Mouse (Mus musculus): ENCODE results near the gene 1700017B05Rik. TPM values are rescaled to one million over a fixed set of nuclear protein-coding genes. Genes with fewer than 3 reads are reported as not detected.
"Not testable (repeated sequence)": the region's sequence is repeated elsewhere in the genome, so short reads cannot be mapped to it uniquely, and the experiment has no call there.

1700017B05Rik gene
- total RNA-seq, 4 experiments from 2014 or later, result 20.6 to 28.5 (median 23.4) TPM

DNA sequence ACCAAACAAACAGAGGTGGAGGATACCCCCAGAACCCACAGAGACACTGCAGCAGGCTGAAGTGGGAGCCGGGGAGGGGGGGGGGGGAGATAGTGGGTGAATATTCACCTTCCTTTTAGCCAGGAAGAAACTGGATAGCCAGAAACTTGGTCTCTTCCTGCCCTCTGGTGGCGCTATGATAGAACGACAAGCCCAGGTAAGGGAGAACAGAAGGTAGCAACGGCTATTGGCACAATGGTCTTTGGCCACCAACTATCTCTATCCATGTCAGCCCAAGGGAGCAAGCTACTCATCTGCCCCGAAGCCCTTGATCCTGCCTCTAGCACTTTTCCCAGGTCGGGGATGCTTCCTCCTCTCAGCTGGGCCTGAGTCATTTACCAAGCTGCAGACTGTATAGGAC, 42.1 kb downstream of the 1700017B05Rik start:
- DNase-seq (ENCODE audit: low spot score in 2 of 2), result peak in 1 of 2 experiments; percentile 2

DNA sequence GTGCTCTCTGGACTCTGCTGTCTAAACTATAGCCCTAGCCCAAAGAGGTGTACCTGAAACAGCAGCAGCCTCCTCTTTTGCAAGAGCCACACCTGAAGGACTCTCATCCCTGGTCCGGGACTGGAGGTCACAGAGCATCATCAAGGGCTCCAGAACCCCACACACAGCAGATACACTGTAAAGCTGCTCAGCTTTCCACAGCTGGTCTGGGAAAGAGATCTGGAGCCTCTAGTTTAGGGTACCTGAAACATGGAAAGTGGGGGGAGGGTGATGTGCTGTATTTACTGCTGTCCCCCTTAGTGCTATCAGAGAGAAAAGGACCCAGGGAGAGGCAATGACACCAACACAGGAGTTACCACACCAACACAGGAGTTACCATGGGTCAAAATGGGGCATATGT, 42.9 kb downstream of the 1700017B05Rik start:
- DNase-seq (ENCODE audit: low spot score in 2 of 2), result no peak

DNA sequence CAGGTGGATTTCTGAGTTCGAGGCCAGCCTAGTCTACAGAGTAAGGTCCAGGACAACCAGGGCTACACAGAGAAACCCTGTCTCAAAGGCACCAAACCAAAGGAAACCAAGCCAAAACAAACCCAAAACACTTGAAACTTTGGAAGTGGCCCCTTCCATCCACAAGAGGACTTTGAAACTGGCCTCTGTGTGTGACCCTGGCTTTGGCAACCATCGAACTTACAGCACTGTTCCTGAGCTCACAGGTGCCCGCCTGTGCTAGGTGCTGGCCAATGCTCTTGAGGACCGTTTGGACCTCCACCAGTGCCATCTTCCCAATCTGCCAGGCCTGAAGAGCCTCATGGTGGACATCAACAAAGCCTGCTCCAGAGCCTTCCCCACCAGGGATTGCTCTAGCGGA, 43.6 kb downstream of the 1700017B05Rik start:
- DNase-seq (ENCODE audit: low spot score in 2 of 2), result no peak

DNA sequence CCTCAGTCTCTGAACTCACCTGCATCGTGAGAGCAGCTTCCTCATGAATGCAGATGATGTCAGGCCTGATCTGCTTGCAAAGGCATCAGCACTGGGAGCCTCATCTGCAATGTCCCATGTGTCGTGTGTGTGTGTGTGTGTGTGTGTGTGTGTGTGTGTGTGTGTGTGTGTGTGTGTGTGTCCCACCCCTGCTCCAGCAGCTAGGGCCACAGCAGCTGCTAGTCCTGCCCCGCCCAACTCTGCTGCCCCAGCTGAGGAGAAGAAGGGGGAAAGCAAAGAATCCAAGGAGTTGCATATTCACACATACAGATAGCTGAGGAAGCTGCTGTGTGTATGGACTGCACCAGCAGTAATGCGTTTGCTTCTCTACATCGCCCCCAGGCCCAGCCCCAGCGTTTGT, 45.2 kb downstream of the 1700017B05Rik start:
- DNase-seq (ENCODE audit: low spot score in 2 of 2), result no peak

DNA sequence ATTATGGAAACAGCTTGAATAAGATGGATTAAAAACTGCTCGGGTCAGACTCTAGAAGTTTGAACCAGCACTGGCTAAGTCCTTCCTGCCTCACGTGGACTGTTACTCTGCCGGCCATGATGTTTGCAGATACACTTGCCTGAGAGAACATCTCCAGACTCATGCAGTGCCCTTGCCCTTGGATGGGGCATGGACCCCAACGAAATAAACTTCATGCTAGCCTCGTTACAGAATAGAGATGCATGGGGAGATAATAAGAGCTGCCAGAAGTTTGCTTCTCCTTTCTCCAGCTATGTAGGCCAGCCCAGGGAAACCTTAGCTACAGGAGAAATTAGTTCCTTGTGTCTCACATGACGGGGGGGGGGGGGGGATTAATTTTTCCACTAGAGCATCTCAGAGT, 47.9 kb downstream of the 1700017B05Rik start:
- DNase-seq (ENCODE audit: low spot score in 2 of 2), result no peak

DNA sequence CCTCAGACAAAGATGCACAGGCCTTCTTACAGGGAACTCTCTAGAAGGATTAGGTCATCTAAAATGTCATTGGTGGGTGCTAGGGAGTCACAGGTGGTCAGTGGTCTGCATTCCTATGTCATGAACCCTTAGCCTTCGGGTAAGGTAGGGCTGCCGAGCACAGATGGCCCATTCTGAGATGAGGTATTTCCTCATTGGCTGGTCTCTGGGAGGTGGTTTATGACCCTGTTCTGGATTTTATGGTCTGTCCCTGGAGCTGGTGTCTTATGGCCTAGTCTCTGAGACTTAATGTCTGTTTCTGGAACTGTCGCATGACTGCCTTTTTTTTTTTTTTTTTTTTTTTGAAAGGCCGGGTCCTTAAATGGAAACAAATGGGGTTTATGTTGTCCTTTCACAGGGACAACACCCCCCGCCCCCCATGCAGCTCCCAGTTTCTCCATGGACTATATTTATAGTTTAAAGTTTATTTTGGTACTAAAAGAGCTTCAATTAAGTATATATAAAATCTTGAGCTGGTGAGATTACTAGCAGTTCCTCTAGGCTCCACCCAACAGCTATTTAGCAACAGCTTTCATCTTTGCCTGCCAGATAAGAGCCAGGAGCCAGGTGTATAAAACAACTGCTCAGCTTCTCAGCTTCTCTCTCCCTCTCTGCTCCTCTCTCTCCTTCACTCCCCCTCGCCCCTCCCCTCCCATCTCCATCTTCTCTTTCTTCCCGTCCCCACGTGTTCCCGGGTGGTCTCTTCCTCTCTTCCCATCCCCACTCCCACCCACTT, 49.8 kb downstream of the 1700017B05Rik start:
- DNase-seq (ENCODE audit: low spot score in 2 of 2), result no peak

DNA sequence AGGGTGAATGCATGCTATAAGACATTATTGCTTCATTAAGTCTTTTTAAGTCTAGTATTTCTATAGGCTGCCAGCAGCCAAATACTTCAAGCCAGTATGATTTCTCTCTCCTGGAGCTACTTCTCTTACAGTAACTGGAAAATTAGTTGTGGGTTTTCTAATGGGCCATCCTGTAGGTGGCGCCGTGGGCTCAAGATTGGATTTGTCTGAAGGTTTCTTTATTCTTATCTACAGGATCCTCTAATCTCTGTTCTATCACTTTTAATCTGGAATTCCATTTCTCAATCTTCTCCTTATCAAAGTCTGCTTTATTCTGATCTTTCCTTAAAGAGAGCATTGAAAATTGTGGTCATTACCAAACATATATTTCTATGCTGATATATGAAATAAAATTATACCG, 53.1 kb downstream of the 1700017B05Rik start:
- peak in 1 of 2 experiments; percentile 14 for DNase-seq (ENCODE audit: low spot score in 2 of 2)

DNA sequence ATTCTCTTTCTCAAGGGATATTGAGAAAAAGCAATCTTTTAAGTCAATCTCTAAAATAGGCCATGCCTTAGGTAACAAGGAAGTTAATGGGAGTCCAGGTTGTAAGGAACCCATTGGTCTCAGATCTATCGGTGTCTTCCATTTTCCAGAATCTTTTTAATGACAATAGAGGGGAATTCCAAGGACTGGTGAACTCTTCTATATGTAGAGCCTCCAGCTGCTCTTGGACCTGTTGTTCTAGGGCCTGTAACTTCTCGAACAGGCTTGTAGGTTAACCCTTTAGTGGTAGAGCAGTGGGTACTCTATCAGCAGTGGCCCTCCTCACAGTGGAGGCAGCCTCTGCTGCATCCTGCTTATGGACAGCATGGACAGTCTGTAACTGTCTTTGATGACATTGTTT, 55.5 kb downstream of the 1700017B05Rik start:
- no peak for DNase-seq (ENCODE audit: low spot score in 2 of 2)

DNA sequence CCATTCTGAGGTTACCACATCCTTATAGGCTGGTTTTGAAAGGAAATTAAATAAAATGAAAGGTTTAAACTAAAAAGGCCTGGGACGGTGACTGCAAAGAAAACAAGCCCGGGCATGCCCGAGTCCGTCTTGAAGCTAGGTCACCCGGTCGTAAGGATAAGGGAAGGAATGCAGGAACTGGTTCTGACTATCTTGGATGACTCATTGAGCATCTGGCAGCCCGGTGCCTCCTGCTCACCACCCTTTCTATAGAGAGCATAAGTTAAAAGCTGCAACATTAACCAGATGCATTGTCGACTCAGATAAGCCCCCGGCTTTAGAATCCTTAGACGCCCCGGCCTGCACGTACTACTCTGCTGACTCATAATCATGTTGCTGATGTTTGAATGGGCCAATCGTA, 58.8 kb downstream of the 1700017B05Rik start:
- DNase-seq (ENCODE audit: low spot score in 2 of 2), result not testable (repeated sequence)

Other genes with a start within 250 kb of the 1700017B05Rik start
- 10 to 100 TPM; 39.1 to 52.4 (median 45.5) TPM for gene Sin3a, start 190.6 kb downstream of the 1700017B05Rik start, total RNA-seq (2022)
- 100 to 1,000 TPM; 116 to 162 (median 135) TPM for gene Man2c1, start 131.9 kb downstream of the 1700017B05Rik start, total RNA-seq (2022)
- gene Neil1, start 114.3 kb downstream of the 1700017B05Rik start, total RNA-seq (2022), result 10 to 100 TPM in 2 of 4 experiments, 1 to 10 TPM in 2; 7.9 to 11.9 (median 9.5) TPM
- gene Commd4, start 104.3 kb downstream of the 1700017B05Rik start, total RNA-seq (2022), result 100 to 1,000 TPM in 1 of 4 experiments, 10 to 100 TPM in 3; 86.3 to 104 (median 93.7) TPM
- gene Trcg1, start 26.1 kb downstream of the 1700017B05Rik start, total RNA-seq (2022), result not detected
- gene Ppcdc, start 177.5 kb upstream of the 1700017B05Rik start, total RNA-seq (2022), result 10 to 100 TPM; 17.4 to 20.5 (median 17.9) TPM
- 100 to 1,000 TPM; 371 to 387 (median 384) TPM for gene Scamp5, start 205.4 kb upstream of the 1700017B05Rik start, total RNA-seq (2022)
- gene Rpp25, start 241.4 kb upstream of the 1700017B05Rik start, total RNA-seq (2022), result 10 to 100 TPM; 16.0 to 19.5 (median 17.7) TPM

All from left cerebral cortex, adult 8-10 months (tissue).